ENCODE assay signal across 21 mouse cellular contexts in the genomic region with DNA sequence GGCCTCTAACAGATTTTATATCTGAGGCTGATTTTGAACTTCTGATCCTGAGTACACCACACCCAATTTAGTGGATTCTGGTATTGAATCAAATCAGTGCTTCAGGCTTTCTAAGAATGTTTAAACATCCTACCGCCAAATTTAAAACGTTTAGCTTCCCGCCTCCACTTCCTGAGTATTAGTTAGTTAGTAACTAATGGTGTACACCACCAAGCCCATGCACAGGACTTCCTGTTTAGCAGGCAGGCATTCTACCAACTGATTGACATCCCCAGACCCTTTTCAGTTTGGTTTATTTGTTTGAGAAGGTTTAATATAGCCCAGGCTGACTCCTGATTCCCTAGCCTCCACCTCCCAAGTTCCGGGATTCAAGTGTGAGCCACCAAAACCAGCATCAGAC.
"Had no signal": no experiment of that assay in that cellular context is flagged by ENCODE, and none has a peak within 500 bp of the region (broad histone marks: within the 10 kb centered on the region; RNA-seq: fewer than 3 reads in every experiment).

No protein-coding gene starts in this region.

- H3K4me3 ChIP-seq: kidney, embryonic 15.5 days; limb, embryonic 12.5 days; limb, embryonic 15.5 days; midbrain, embryonic 13.5 days; stomach, embryonic 15.5 days had no signal

- H3K36me3 ChIP-seq: kidney, embryonic 15.5 days; limb, embryonic 15.5 days; midbrain, embryonic 13.5 days; stomach, embryonic 15.5 days had no signal

- H3K27me3 ChIP-seq: kidney, embryonic 15.5 days; limb, embryonic 12.5 days; limb, embryonic 15.5 days; midbrain, embryonic 13.5 days; stomach, embryonic 15.5 days had no signal

- ATAC-seq: liver, postnatal 0 days; lung, postnatal 0 days; midbrain, embryonic 13.5 days; midbrain, embryonic 16.5 days had no signal

- H3K27ac ChIP-seq: kidney, embryonic 15.5 days; limb, embryonic 12.5 days; limb, embryonic 15.5 days; liver, embryonic 14.5 days; macrophage; midbrain, embryonic 13.5 days; stomach, embryonic 15.5 days had no signal

- DNase-seq: kidney, adult 8-10 months; kidney, postnatal 14 days; kidney, postnatal 4 days; left cerebral cortex, postnatal 4 days; liver, postnatal 0 days; lung, embryonic 14.5 days; right cerebral cortex, adult 18-20 months; right cerebral cortex, postnatal 14 days; spleen, adult 18-20 months; thymus, adult 2 months; thymus, postnatal 14 days; thymus, postnatal 4 days had no signal
